Mouse (Mus musculus): ENCODE measurements around the gene Txnl4b.

Gene Txnl4b

GRCm38 (mm10) chr8:109565498-109566333 lies at the start of gene Txnl4b, which contains the start of gene Dhx38:
TSS of gene Txnl4b (plus strand) at chr8:109565892.
TSS of gene Dhx38 (minus strand) at chr8:109565861.
- peak; percentile 99 for DNase-seq (ENCODE audit: low spot score)

GRCm38 (mm10) chr8:109524008-109524407 lies 41.7 kb upstream of the Txnl4b start:
- no peak for DNase-seq (ENCODE audit: low spot score)

- no peak for DNase-seq (ENCODE audit: low spot score)
Measured at GRCm38 (mm10) chr8:109535140-109535990, 30.3 kb upstream of the Txnl4b start.

- DNase-seq (ENCODE audit: low spot score) = peak; percentile 42
Measured at GRCm38 (mm10) chr8:109536703-109537102, 29.0 kb upstream of the Txnl4b start.

- DNase-seq (ENCODE audit: low spot score) = no peak
Measured at GRCm38 (mm10) chr8:109542165-109542564, 23.5 kb upstream of the Txnl4b start.

- no peak for DNase-seq (ENCODE audit: low spot score)
Measured at GRCm38 (mm10) chr8:109542748-109543519, 22.8 kb upstream of the Txnl4b start.

GRCm38 (mm10) chr8:109544049-109544448 lies 21.6 kb upstream of the Txnl4b start:
- DNase-seq (ENCODE audit: low spot score) = no peak

- no peak for DNase-seq (ENCODE audit: low spot score)
Measured at GRCm38 (mm10) chr8:109551663-109552062, 14.0 kb upstream of the Txnl4b start.

GRCm38 (mm10) chr8:109563881-109564280 lies 1.8 kb upstream of the Txnl4b start:
- DNase-seq (ENCODE audit: low spot score) = no peak

GRCm38 (mm10) chr8:109564766-109565165 lies 926 bp upstream of the Txnl4b start:
- no peak for DNase-seq (ENCODE audit: low spot score)

GRCm38 (mm10) chr8:109571139-109571538 lies 5.4 kb downstream of the Txnl4b start:
- no peak for DNase-seq (ENCODE audit: low spot score)

GRCm38 (mm10) chr8:109576311-109576710 lies 10.6 kb downstream of the Txnl4b start:
- no peak for DNase-seq (ENCODE audit: low spot score)

- no peak for DNase-seq (ENCODE audit: low spot score)
Measured at GRCm38 (mm10) chr8:109578900-109579301, 13.2 kb downstream of the Txnl4b start, which contains the start of gene Hp. TSS of gene Hp (minus strand) at chr8:109579172.

- DNase-seq (ENCODE audit: low spot score) = no peak
Measured at GRCm38 (mm10) chr8:109584293-109584692, 18.6 kb downstream of the Txnl4b start.

GRCm38 (mm10) chr8:109584830-109585229 lies 19.1 kb downstream of the Txnl4b start:
- DNase-seq (ENCODE audit: low spot score) = no peak

GRCm38 (mm10) chr8:109585652-109586051 lies 20.0 kb downstream of the Txnl4b start:
- DNase-seq (ENCODE audit: low spot score) = no peak

- peak; percentile 49 for DNase-seq (ENCODE audit: low spot score)
Measured at GRCm38 (mm10) chr8:109586972-109587504, 21.3 kb downstream of the Txnl4b start.

GRCm38 (mm10) chr8:109590901-109591300 lies 25.2 kb downstream of the Txnl4b start:
- no peak for DNase-seq (ENCODE audit: low spot score)

- no peak for DNase-seq (ENCODE audit: low spot score)
Measured at GRCm38 (mm10) chr8:109591367-109591766, 25.7 kb downstream of the Txnl4b start.

GRCm38 (mm10) chr8:109592164-109592563 lies 26.5 kb downstream of the Txnl4b start:
- DNase-seq (ENCODE audit: low spot score) = no peak

GRCm38 (mm10) chr8:109593117-109593788 lies 27.6 kb downstream of the Txnl4b start:
- DNase-seq (ENCODE audit: low spot score) = no peak

All from ovary, adult 18-20 months (tissue).